Mouse (Mus musculus) stomach, embryonic 16.5 days (tissue): Measurements from ENCODE around the gene 5730507C01Rik. TPM values are rescaled to one million over a fixed set of nuclear protein-coding genes. Genes with fewer than 3 reads are reported as not detected.
"Not testable (repeated sequence)": the region's sequence is repeated elsewhere in the genome, so short reads cannot be mapped to it uniquely, and the experiment has no call there.

Source experiments
- ATAC-seq: fragments of 200-750 bp; cut with Nextera tagmentation; 2 replicates; pipeline ENCODE4 v1.8.0; 2017; ENCODE audit warnings: moderate number of reproducible peaks, moderate TSS enrichment; ENCODE audit not compliant: insufficient read depth, low FRiP score
- H3K27ac ChIP-seq: fragments of 300-500 bp; sonication (generic); 2 replicates; pipeline ENCODE4 v1.5.1; 2014; ENCODE audit warnings: low read length
- H3K27me3 ChIP-seq: fragments of 300-500 bp; sonication (generic); 2 replicates; pipeline ENCODE4 v1.6.1; 2014; ENCODE audit warnings: low read length, control low read depth, mixed read lengths; ENCODE audit not compliant: control insufficient read depth, insufficient read depth
- H3K36me3 ChIP-seq: fragments of 300-500 bp; sonication (generic); 2 replicates; pipeline ENCODE4 v1.6.1; 2014; ENCODE audit warnings: low read length; ENCODE audit not compliant: control insufficient read depth, insufficient read depth
- H3K4me1 ChIP-seq: fragments of 300-500 bp; sonication (generic); 2 replicates; pipeline ENCODE4 v1.6.1; 2014; ENCODE audit warnings: low read length, control low read depth, mixed read lengths; ENCODE audit not compliant: control insufficient read depth, insufficient read depth
- H3K4me2 ChIP-seq: fragments of 300-500 bp; sonication (generic); 2 replicates; pipeline ENCODE4 v1.6.1; 2014; ENCODE audit warnings: low read depth, low read length, mixed read lengths
- H3K4me3 ChIP-seq: fragments of 300-500 bp; sonication (generic); replicated peaks from 2 replicates; pipeline ENCODE4 v1.5.1; 2014; ENCODE audit warnings: mild to moderate bottlenecking, low read length
- H3K9ac ChIP-seq: fragments of 300-500 bp; sonication (generic); 2 replicates; pipeline ENCODE4 v1.6.1; 2014; ENCODE audit warnings: low read length
- H3K9me3 ChIP-seq: fragments of 300-500 bp; sonication (generic); replicated peaks from 2 replicates; pipeline ENCODE4 v1.6.1; 2016; ENCODE audit warnings: low read length, control low read depth; ENCODE audit not compliant: control insufficient read depth
- WGBS: fragments of 180-500 bp; shearing (Covaris S2); extraction: QIAGEN DNeasy Blood & Tissue Kit; methylation state at CpG from one replicate; pipeline ENCODE4 v1.1.7; 2014; 5-methylcytosine and 5-hydroxymethylcytosine counted together
- polyA plus RNA-seq: library from polyadenylated mRNA; unstranded; fragments of >200 nt; fragmentation: Nextera tagmentation; extraction: Ambion mirVana; gene quantifications from 2 replicates; pipeline ENCODE4 v1.2.1, GENCODE M21; 2015

The 5730507C01Rik gene
- 1.1 and 1.4 TPM in 2 replicates for polyA plus RNA-seq

- H3K27me3 ChIP-seq: no peaks in the 10 kb centered on the region
Measured at GRCm38 (mm10) chr12:18514171-18514570, at the start of gene 5730507C01Rik. 5730507C01Rik (plus strand) TSS chr12:18514510.

GRCm38 (mm10) chr12:18514616-18515015, 306 bp downstream of the 5730507C01Rik start:
- WGBS: 3% methylated on average over 52 of the region's 52 CpGs
- Histone ChIP-seq H3K4me3 (peak overlapping the region; percentile 45), H3K9ac (peak overlapping the region; percentile 43; the same call in 1 of the 2 replicates), H3K4me2 (peak overlapping the region; percentile 46)
- not testable (repeated sequence) for ATAC-seq, H3K27me3 ChIP-seq, H3K9me3 ChIP-seq, H3K36me3 ChIP-seq, H3K27ac ChIP-seq, H3K4me1 ChIP-seq

More at GRCm38 (mm10) chr12:18514171-18514570, at the start of gene 5730507C01Rik:
- Histone ChIP-seq H3K27ac (no peak within 1 kb of the TSS), H3K36me3 (no peaks in the 10 kb centered on the region), H3K4me2 (peak within 1 kb of the TSS; percentile 46), H3K9me3 (no peaks in the 10 kb centered on the region), H3K4me1 (no peaks in the 10 kb centered on the region), H3K4me3 (peak within 1 kb of the TSS; percentile 45), H3K9ac (peak within 1 kb of the TSS; percentile 43; the same call in 1 of the 2 replicates)
- WGBS: 5% methylated on average over 36 of the region's 36 CpGs
- ATAC-seq: peak; percentile 80; the same call in 1 of the 2 replicates

DNA sequence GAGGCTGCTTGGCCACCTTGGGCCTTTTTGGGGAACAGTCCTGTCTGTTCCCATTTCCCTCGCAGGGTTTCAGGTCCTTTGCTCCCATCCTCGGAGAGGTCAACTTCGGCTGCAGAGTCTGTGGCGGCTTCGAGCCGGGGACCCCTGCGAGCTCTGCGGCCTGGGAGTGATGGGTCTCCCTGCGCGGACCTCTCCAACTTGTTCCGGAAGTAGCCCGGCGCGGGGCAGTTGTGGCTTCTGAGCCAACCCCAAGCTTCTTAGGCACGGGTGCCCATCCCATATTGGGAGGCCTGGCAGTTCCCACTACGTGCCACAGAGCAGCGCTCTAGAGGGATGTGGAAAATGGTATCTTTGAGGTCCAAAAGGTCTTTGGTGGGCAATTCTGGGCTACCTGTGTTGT, 767 bp downstream of the 5730507C01Rik start:
- H3K9ac ChIP-seq, ATAC-seq, H3K36me3 ChIP-seq, H3K27ac ChIP-seq, H3K9me3 ChIP-seq, H3K4me1 ChIP-seq, H3K27me3 ChIP-seq: not testable (repeated sequence)
- Histone ChIP-seq H3K4me2 (peak overlapping the region; percentile 21; the same call in 1 of the 2 replicates), H3K4me3 (peak overlapping the region; percentile 45)
- WGBS: 14% methylated on average over 17 of the region's 17 CpGs
